Comparison of ENCODE assay signal across 13 mouse cellular contexts in genomic region chr14:107687261-107688019, GRCm38 (mm10).
A peak's percentile ranks its signal among the peaks of the same experiment; 100 is the strongest.
DNase-seq lines count a peak whose midpoint lies in the region; ATAC-seq and TF ChIP-seq lines count a peak whose summit lies in the region.
"Had no signal": no experiment of that assay in that cellular context is flagged by ENCODE, and none has a peak within 500 bp of the region (broad histone marks: within the 10 kb centered on the region; RNA-seq: fewer than 3 reads in every experiment).

No protein-coding gene starts in this region.

- no peaks in the 10 kb centered on the region for H3K9me3 ChIP-seq in forebrain, embryonic 14.5 days (replicated peaks; ENCODE audit: control insufficient read depth, low read length)
- no peaks in the 10 kb centered on the region for H3K9me3 ChIP-seq in forebrain, embryonic 12.5 days
- H3K9me3 ChIP-seq: liver, embryonic 13.5 days had no signal

- peak; percentile 57; the same call in 1 of the 2 replicates for ATAC-seq in forebrain, embryonic 14.5 days
- no peak; the same call in 1 of the 2 replicates for ATAC-seq in forebrain, embryonic 12.5 days (ENCODE audit: low FRiP score)
- ATAC-seq: intestine, postnatal 0 days had no signal

- H3K4me2 ChIP-seq in forebrain, embryonic 14.5 days (ENCODE audit: low read length), result no peak overlapping the region
- H3K4me2 ChIP-seq in forebrain, embryonic 12.5 days, result no peak overlapping the region
- H3K4me2 ChIP-seq: liver, embryonic 13.5 days had no signal

- no peak overlapping the region for H3K4me3 ChIP-seq in forebrain, embryonic 14.5 days (ENCODE audit: low read depth, low read length)
- no peak overlapping the region for H3K4me3 ChIP-seq in forebrain, embryonic 12.5 days (replicated peaks)
- H3K4me3 ChIP-seq in thymus, adult 2 months (ENCODE audit: control insufficient read depth, insufficient read depth, low read length), result no peak overlapping the region
- H3K4me3 ChIP-seq: liver, embryonic 13.5 days had no signal

- no peaks in the 10 kb centered on the region for H3K4me1 ChIP-seq in forebrain, embryonic 14.5 days (ENCODE audit: control insufficient read depth, insufficient read depth, low read length)
- no peaks in the 10 kb centered on the region for H3K4me1 ChIP-seq in forebrain, embryonic 12.5 days
- H3K4me1 ChIP-seq in thymus, adult 2 months (replicated peaks; ENCODE audit: control insufficient read depth, insufficient read depth, low read length), result no peaks in the 10 kb centered on the region
- H3K4me1 ChIP-seq: liver, embryonic 13.5 days had no signal

- no peaks in the 10 kb centered on the region for H3K27me3 ChIP-seq in forebrain, embryonic 14.5 days (replicated peaks; ENCODE audit: control insufficient read depth, insufficient read depth, low read length)
- H3K27me3 ChIP-seq in forebrain, embryonic 12.5 days, result no peaks in the 10 kb centered on the region
- H3K27me3 ChIP-seq in thymus, adult 2 months (ENCODE audit: control insufficient read depth, insufficient read depth, low read length), result no peaks in the 10 kb centered on the region
- H3K27me3 ChIP-seq: liver, embryonic 13.5 days had no signal

- H3K36me3 ChIP-seq in forebrain, embryonic 14.5 days (ENCODE audit: control insufficient read depth, insufficient read depth, low read length), result no peaks in the 10 kb centered on the region
- H3K36me3 ChIP-seq in forebrain, embryonic 12.5 days (replicated peaks), result no peaks in the 10 kb centered on the region
- no peaks in the 10 kb centered on the region for H3K36me3 ChIP-seq in thymus, adult 2 months (ENCODE audit: control insufficient read depth, insufficient read depth, low read length)
- H3K36me3 ChIP-seq: G1E; liver, embryonic 13.5 days had no signal

- WGBS in forebrain, embryonic 14.5 days, result 81% methylated on average over 3 of the region's 3 CpGs
- 91% methylated on average over 3 of the region's 3 CpGs for WGBS in forebrain, embryonic 12.5 days
- 94% methylated on average over 3 of the region's 3 CpGs for WGBS in thymus, adult 2 months

- no peak overlapping the region for H3K27ac ChIP-seq in forebrain, embryonic 14.5 days (ENCODE audit: low read depth, low read length)
- no peak overlapping the region for H3K27ac ChIP-seq in forebrain, embryonic 12.5 days
- no peak overlapping the region for H3K27ac ChIP-seq in thymus, adult 2 months (ENCODE audit: control insufficient read depth, insufficient read depth, low read length)
- H3K27ac ChIP-seq: liver, embryonic 13.5 days had no signal

- TF ChIP-seq CTCF in thymus, adult 2 months (IDR thresholded peaks at IDR 0.05; ENCODE audit: borderline replicate concordance, control insufficient read depth, extremely low read depth, insufficient read depth, low read length, poor library complexity), result no peak

- no peak overlapping the region for H3K9ac ChIP-seq in forebrain, embryonic 14.5 days (ENCODE audit: low read length)
- H3K9ac ChIP-seq in forebrain, embryonic 12.5 days, result no peak overlapping the region
- H3K9ac ChIP-seq: liver, embryonic 13.5 days had no signal

- no peak for TF ChIP-seq POLR2A in thymus, adult 2 months (IDR thresholded peaks at IDR 0.05; ENCODE audit: control insufficient read depth, extremely low read depth, insufficient read depth, low read length, poor library complexity)

- peak; percentile 56 for DNase-seq in forebrain, embryonic 14.5 days (ENCODE audit: low spot score)
- DNase-seq in cerebellum, postnatal 25 days, result peak; percentile 69 to 84
- peak; percentile 30 for DNase-seq in left cerebral cortex, adult 11 months (ENCODE audit: low spot score)
- peak; percentile 21 to 45 for DNase-seq in right cerebral cortex, postnatal 36 days (ENCODE audit: low spot score in 2 of 2)
- DNase-seq in heart, adult 9 months (ENCODE audit: low spot score in 2 of 2), result no peak
- no peak for DNase-seq in urinary bladder, postnatal 25 days (ENCODE audit: low spot score)
- DNase-seq in thymus, adult 2 months, result no peak
- DNase-seq: heart, postnatal 36 days; liver, embryonic 13.5 days; lung, postnatal 4 days had no signal

Comparison
In these comparisons a context has a peak if more than half of its experiments do, and no peak if none do; other contexts are left out.
1. DNase-seq: peak in forebrain, embryonic 14.5 days (single experiment), cerebellum, postnatal 25 days (2 of 2), left cerebral cortex, adult 11 months (single experiment) and right cerebral cortex, postnatal 36 days (2 of 2); none in heart, adult 9 months (0 of 2), urinary bladder, postnatal 25 days (single experiment) and thymus, adult 2 months (single experiment).